Mouse (Mus musculus) hindbrain, embryonic 12.5 days (tissue): ENCODE results near the gene Nudt7. TPM values are rescaled to one million over a fixed set of nuclear protein-coding genes. Genes with fewer than 3 reads are reported as not detected.

ENCODE experiments used
- ATAC-seq: fragments of 200-750 bp; cut with Nextera tagmentation; 2 replicates; pipeline ENCODE4 v1.8.0; 2017; ENCODE audit warnings: moderate TSS enrichment; ENCODE audit not compliant: low FRiP score
- H3K27ac ChIP-seq: fragments of 300-500 bp; sonication (generic); 2 replicates; pipeline ENCODE4 v1.5.1; 2016; ENCODE audit warnings: mild to moderate bottlenecking
- H3K27me3 ChIP-seq: fragments of 300-500 bp; sonication (generic); 2 replicates; pipeline ENCODE4 v1.6.1; 2016; ENCODE audit warnings: mild to moderate bottlenecking
- H3K36me3 ChIP-seq: fragments of 300-500 bp; sonication (generic); 2 replicates; pipeline ENCODE4 v1.6.1; 2016; ENCODE audit warnings: mild to moderate bottlenecking
- H3K4me1 ChIP-seq: fragments of 300-500 bp; sonication (generic); 2 replicates; pipeline ENCODE4 v1.6.1; 2016
- H3K4me2 ChIP-seq: fragments of 300-500 bp; sonication (generic); replicated peaks from 2 replicates; pipeline ENCODE4 v1.6.1; 2016; ENCODE audit warnings: mild to moderate bottlenecking
- H3K4me3 ChIP-seq: fragments of 300-500 bp; sonication (generic); 2 replicates; pipeline ENCODE4 v1.5.1; 2016; ENCODE audit warnings: mild to moderate bottlenecking
- H3K9ac ChIP-seq: fragments of 300-500 bp; sonication (generic); 2 replicates; pipeline ENCODE4 v1.6.1; 2016; ENCODE audit warnings: mild to moderate bottlenecking, moderate library complexity
- H3K9me3 ChIP-seq: fragments of 300-500 bp; sonication (generic); replicated peaks from 2 replicates; pipeline ENCODE4 v1.6.1; 2016; ENCODE audit warnings: mild to moderate bottlenecking
- WGBS: fragments of 180-500 bp; shearing (Covaris S2); methylation state at CpG from one replicate; pipeline ENCODE4 v1.1.7; 2016; 5-methylcytosine and 5-hydroxymethylcytosine counted together
- polyA plus RNA-seq: library from polyadenylated mRNA; unstranded; fragments of >200 nt; fragmentation: Nextera tagmentation; extraction: Ambion mirVana; gene quantifications from 2 replicates; pipeline ENCODE4 v1.2.1, GENCODE M21; 2016

Nudt7 gene
- polyA plus RNA-seq, 1 experiment from 2014 or later = 10.2 TPM

DNA sequence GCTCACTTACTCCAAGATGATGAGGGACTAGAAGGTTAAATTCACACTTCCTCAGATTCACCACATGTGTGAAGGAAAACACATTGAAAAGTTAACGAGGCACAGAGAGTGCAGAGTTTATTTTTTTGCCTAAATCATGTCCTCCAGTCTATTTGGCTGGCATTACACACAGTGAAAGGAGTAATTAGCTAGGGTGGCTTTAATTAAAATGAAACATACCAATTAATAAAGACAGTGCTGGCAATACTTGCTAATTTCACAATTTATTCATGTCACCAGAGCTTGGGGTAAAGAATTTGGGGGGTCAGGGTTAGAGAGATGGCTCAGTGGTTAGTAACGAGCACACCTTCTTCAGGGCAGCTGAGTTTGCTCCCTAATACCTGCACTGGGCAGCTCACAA is 25.2 kb downstream of the Nudt7 start:
- Histone ChIP-seq H3K9me3 (no peaks in the 10 kb centered on the region), H3K4me2 (no peak overlapping the region), H3K27me3 (no peaks in the 10 kb centered on the region), H3K4me1 (no peaks in the 10 kb centered on the region), H3K27ac (no peak overlapping the region), H3K9ac (no peak overlapping the region), H3K4me3 (no peak overlapping the region), H3K36me3 (no peaks in the 10 kb centered on the region)
- 79% methylated on average over 2 of the region's 2 CpGs for WGBS
- ATAC-seq = no peak

DNA sequence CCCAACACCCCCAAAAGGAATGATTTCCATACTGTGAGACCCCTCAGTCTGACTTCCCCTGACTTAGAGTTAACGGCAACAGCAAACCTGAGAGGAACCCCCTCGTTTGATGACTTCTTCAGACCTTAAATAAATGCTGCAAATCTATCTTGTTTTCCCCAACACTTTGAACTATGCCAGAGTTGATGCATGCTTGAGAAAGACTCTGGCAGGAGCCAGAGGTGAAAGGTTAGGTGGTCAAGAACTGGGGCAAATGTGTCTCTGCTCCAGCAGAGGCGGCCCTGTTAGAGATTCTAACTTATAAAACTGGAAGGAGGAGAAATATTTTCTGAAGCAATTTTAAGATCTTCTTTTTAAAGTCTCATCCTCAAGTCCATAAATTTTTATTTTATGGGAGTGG is 26.3 kb downstream of the Nudt7 start:
- Histone ChIP-seq H3K27me3 (no peaks in the 10 kb centered on the region), H3K27ac (no peak overlapping the region), H3K4me3 (no peak overlapping the region), H3K9me3 (no peaks in the 10 kb centered on the region), H3K9ac (no peak overlapping the region), H3K36me3 (no peaks in the 10 kb centered on the region), H3K4me1 (no peaks in the 10 kb centered on the region), H3K4me2 (no peak overlapping the region)
- ATAC-seq = no peak
- 84% methylated on average over 3 of the region's 3 CpGs for WGBS

DNA sequence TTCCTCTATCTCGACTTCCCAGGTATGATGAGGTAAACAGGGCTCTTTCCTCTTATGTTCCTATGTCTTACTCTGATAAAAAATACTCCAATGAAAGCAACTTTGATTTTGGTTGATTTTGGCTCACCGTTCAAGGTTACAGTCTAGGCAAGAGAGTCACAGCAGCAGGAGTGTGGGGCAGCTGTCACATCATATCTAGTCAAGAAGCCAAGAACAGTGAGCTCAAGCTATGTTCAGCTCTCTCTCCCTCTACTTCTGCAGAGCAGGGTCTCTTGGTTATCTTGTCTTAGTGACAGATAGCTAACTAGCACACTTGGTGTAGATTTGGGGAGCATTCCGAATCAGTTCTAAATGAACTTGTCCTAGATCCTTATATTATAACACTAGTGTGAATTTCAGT is 30.5 kb downstream of the Nudt7 start:
- Histone ChIP-seq H3K36me3 (no peaks in the 10 kb centered on the region), H3K4me2 (no peak overlapping the region), H3K27ac (no peak overlapping the region), H3K4me1 (peaks cover 2% of the 10 kb centered on the region; the same call in 1 of the 2 replicates), H3K4me3 (no peak overlapping the region), H3K9ac (no peak overlapping the region), H3K27me3 (no peaks in the 10 kb centered on the region), H3K9me3 (no peaks in the 10 kb centered on the region)
- ATAC-seq = no peak
- 87% methylated on average over 3 of the region's 3 CpGs for WGBS

DNA sequence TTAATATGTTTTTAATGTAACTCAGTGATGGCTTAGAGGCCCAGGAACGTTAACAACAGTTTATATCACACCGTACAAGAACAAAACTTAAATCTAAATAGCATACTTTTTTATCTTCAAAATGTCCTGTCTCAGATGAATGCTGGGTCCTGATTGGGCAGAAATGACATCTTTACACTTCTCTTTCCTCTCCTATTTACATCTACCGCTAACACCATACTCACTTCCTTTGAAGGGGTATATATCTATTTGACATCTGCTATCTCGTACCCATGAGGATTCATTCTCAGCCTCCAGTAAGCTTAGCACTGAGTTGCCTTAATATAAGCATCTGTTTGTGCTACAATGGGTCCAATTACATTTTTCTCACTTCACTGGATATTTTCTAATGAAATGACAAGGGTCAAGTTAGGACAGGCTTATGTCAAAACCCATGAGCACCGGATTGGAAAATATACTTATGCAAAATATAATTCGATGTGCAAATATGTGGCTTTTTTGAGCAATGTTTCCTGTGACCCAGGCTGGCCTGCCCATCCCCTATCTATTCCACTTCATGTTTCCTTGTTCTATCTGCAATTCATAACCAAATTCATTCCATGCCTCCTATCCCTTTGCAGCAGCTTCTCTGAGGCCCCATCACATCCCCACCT is 31.2 kb downstream of the Nudt7 start:
- H3K4me1 ChIP-seq = peaks cover 2% of the 10 kb centered on the region; the same call in 1 of the 2 replicates
- no peaks in the 10 kb centered on the region for H3K27me3 ChIP-seq
- WGBS = 85% methylated on average over 6 of the region's 6 CpGs
- ATAC-seq = no peak
- H3K4me2 ChIP-seq = no peak overlapping the region
- no peak overlapping the region for H3K4me3 ChIP-seq
- H3K36me3 ChIP-seq = no peaks in the 10 kb centered on the region
- no peak overlapping the region for H3K27ac ChIP-seq
- H3K9me3 ChIP-seq = no peaks in the 10 kb centered on the region
- H3K9ac ChIP-seq = no peak overlapping the region

DNA sequence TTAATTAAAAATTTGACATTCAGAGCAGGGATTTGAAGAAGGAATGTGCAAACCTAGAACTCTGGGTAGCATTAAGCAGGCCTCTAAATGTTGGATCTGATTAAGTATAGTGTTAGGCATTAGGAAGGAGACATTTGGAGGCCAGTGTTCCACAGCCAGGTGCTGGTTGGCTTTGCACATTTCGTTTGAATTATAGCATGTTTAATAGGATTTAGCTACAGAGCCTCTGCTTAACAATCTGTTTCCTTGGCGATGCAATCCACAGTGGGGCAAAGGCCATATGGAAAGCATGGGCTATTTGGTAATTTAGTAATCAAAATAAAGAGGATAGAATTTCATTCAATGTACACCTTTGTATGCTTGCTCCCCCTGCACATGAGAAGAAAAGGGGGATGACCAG is 32.4 kb downstream of the Nudt7 start:
- ATAC-seq = no peak
- 61% methylated on average over 2 of the region's 2 CpGs for WGBS

DNA sequence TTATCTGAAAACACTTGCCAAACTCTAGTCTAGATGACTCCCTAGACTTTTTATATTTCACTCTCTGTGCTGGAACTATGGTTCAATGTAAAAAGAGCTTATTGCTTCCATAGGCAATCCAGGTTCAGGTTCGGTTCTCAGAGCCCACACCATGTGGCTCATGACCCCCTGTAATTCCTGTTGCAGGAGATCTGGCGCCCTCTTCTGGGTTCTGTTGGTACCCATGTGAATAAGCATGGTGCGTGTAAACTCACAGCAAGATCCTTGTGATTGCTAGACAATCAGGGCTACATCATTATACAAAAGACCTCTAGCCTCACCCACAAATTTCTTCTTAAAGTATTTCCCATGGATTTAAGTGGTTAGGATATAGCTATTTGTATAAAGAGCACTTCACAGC is 43.4 kb downstream of the Nudt7 start:
- Histone ChIP-seq H3K36me3 (no peaks in the 10 kb centered on the region), H3K4me2 (no peak overlapping the region), H3K9me3 (no peaks in the 10 kb centered on the region), H3K4me3 (no peak overlapping the region), H3K27ac (no peak overlapping the region), H3K4me1 (no peaks in the 10 kb centered on the region), H3K27me3 (no peaks in the 10 kb centered on the region), H3K9ac (no peak overlapping the region)
- 66% methylated on average over 3 of the region's 3 CpGs for WGBS
- ATAC-seq = no peak

More for the DNA sequence above, 32.4 kb downstream of the Nudt7 start:
- Histone ChIP-seq H3K27me3 (no peaks in the 10 kb centered on the region), H3K4me1 (peaks cover 2% of the 10 kb centered on the region; the same call in 1 of the 2 replicates), H3K9me3 (no peaks in the 10 kb centered on the region), H3K4me2 (no peak overlapping the region), H3K9ac (no peak overlapping the region), H3K27ac (no peak overlapping the region), H3K36me3 (no peaks in the 10 kb centered on the region), H3K4me3 (no peak overlapping the region)

DNA sequence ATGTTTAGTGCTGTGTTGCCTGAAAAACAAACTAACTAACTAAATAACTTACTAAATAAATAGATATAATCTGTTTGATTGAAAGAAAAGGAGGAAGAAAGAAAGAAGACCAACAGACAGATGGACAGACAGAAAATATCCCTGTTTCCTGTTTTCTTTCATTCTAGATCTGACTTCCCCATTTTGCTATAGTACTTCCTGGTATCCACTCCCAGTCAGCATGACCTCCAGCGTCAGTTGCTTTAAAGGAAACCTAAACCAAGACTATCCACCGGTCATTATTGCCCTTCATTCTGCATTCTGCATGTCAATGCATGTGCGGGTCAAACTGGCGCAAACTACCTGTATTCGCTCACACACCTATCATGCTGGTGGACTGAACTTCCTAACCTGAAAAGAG is 60.0 kb downstream of the Nudt7 start:
- no peaks in the 10 kb centered on the region for H3K27me3 ChIP-seq
- ATAC-seq = no peak
- H3K9me3 ChIP-seq = no peaks in the 10 kb centered on the region
- H3K27ac ChIP-seq = no peak overlapping the region
- no peak overlapping the region for H3K4me3 ChIP-seq
- no peak overlapping the region for H3K9ac ChIP-seq
- no peaks in the 10 kb centered on the region for H3K36me3 ChIP-seq
- WGBS = 91% methylated on average over 5 of the region's 5 CpGs
- H3K4me2 ChIP-seq = no peak overlapping the region
- peaks cover under 1% of the 10 kb centered on the region; the same call in 1 of the 2 replicates for H3K4me1 ChIP-seq

DNA sequence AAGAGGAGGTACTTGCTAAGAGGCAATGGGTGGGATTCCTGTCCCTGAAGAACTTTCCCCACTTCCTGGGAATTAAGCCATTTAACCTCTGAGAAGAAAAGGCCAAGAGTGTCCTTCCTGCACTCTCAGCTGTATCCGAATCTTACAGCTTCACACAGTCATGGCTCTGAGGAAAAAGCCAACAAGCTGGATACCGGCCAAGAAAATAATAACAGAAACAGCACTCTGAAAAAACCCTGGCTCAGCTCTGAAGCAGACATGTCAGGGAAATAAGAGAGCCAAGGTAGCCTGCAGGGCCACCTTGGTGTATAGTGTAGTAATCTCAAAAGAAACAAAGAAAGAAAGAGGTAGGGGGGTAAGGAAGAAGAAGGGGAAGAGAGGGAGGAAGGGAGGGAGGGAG is 65.6 kb downstream of the Nudt7 start:
- H3K4me1 ChIP-seq = no peaks in the 10 kb centered on the region
- ATAC-seq = no peak
- no peak overlapping the region for H3K27ac ChIP-seq
- no peak overlapping the region for H3K9ac ChIP-seq
- no peaks in the 10 kb centered on the region for H3K27me3 ChIP-seq
- H3K4me2 ChIP-seq = no peak overlapping the region
- no peaks in the 10 kb centered on the region for H3K9me3 ChIP-seq
- H3K4me3 ChIP-seq = no peak overlapping the region
- WGBS = 63% methylated on average over 2 of the region's 2 CpGs
- no peaks in the 10 kb centered on the region for H3K36me3 ChIP-seq

Other genes with a start within 250 kb of the Nudt7 start
- gene Vat1l, start 72.1 kb downstream of the Nudt7 start, polyA plus RNA-seq = 16.5 and 17.5 TPM in 2 replicates